8 mouse cellular contexts compared by ENCODE assay signal in the genomic region with DNA sequence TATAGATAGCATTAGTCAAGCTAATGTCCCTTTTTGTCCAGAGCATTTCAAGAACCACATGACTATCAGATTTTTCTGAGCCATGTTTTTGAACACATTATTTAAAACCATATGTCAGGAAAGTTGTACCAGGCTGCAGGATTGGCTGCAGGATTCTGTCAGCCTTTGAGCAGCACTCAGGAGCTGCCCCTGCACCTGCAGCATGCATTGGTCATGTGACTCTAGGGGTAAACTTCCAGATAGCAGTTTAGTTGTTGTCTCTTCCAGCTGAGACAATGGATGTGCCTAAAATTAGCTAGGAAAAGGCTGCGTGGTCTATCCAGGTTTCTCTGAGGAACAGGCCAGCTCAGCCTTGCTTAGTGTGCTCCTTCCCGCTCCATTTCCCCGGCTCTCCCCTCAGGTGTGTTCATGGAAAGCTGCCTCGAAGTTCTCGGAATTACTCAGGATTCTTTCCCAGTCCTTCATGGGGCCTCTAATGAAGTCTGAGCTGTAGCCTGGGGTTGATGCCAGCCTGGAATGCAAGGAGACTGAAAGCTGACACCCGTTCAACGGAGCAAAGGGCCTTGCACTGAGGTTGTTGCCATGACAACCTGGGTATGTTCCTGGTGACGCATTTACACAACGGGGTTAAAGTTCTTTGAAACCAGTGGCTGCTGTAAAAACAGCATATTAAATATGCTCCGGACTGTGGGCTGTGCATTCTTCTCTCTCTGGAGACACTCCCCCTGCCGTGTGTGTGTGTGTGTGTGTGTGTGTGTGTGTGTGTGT.
DNase-seq lines count a peak whose midpoint lies in the region; ATAC-seq and TF ChIP-seq lines count a peak whose summit lies in the region.

No protein-coding gene starts in this region.

- WGBS in limb, embryonic 13.5 days = 2% methylated on average over 11 of the region's 11 CpGs
- WGBS in midbrain, postnatal 0 days = 3% methylated on average over 11 of the region's 11 CpGs

- no peaks in the 10 kb centered on the region for H3K27me3 ChIP-seq in limb, embryonic 13.5 days
- H3K27me3 ChIP-seq in midbrain, postnatal 0 days (ENCODE audit: insufficient read depth, low read length) = no peaks in the 10 kb centered on the region

- peak; percentile 2 for DNase-seq in cerebellum, adult 11-12 months
- peak; percentile 45 to 47 for DNase-seq in cerebellum, postnatal 14 days
- DNase-seq in gastrocnemius, postnatal 14 days = peak; percentile 77
- DNase-seq in hindlimb bud, embryonic 11.5 days (ENCODE audit: extremely low spot score, low read depth, low spot score) = peak; percentile 98
- peak; percentile 84 for DNase-seq in midbrain, postnatal 0 days (ENCODE audit: low spot score)

- peak overlapping the region; percentile 49 for H3K4me2 ChIP-seq in limb, embryonic 13.5 days (replicated peaks)
- H3K4me2 ChIP-seq in midbrain, postnatal 0 days (ENCODE audit: low read depth, low read length, poor library complexity, severe bottlenecking) = peak overlapping the region; percentile 24; the same call in 1 of the 2 replicates

- ATAC-seq in cerebellum, adult (ENCODE audit: insufficient number of reproducible peaks, low FRiP score, low TSS enrichment) = no peak
- ATAC-seq in limb, embryonic 13.5 days (ENCODE audit: low FRiP score, low read depth) = peak; percentile 97
- ATAC-seq in midbrain, postnatal 0 days (ENCODE audit: low FRiP score) = peak; percentile 77
- no peak for ATAC-seq in frontal cortex, adult (ENCODE audit: low TSS enrichment)

- H3K36me3 ChIP-seq in limb, embryonic 13.5 days = no peaks in the 10 kb centered on the region
- H3K36me3 ChIP-seq in midbrain, postnatal 0 days (ENCODE audit: insufficient read depth, low read length) = no peaks in the 10 kb centered on the region

- peaks cover 40% of the 10 kb centered on the region for H3K4me1 ChIP-seq in limb, embryonic 13.5 days
- H3K4me1 ChIP-seq in midbrain, postnatal 0 days (ENCODE audit: insufficient read depth, low read length) = peaks cover 9% of the 10 kb centered on the region

- H3K4me3 ChIP-seq in limb, embryonic 13.5 days = no peak overlapping the region
- no peak overlapping the region for H3K4me3 ChIP-seq in midbrain, postnatal 0 days (ENCODE audit: low read depth, low read length)

- intact Hi-C loops in gastrocnemius, postnatal 14 days (cut with DNase I; ENCODE audit: low total_unique reads) = no loop called here

- H3K9ac ChIP-seq in limb, embryonic 13.5 days = no peak overlapping the region
- H3K9ac ChIP-seq in midbrain, postnatal 0 days (replicated peaks; ENCODE audit: low read length, poor library complexity, severe bottlenecking) = 0 out of 2 replicates have a peak overlapping the region, but pooled peaks have one; percentile 13

- TF ChIP-seq CTCF in midbrain, postnatal 0 days (IDR thresholded peaks at IDR 0.05) = no peak

- no peaks in the 10 kb centered on the region for H3K9me3 ChIP-seq in limb, embryonic 13.5 days
- no peaks in the 10 kb centered on the region for H3K9me3 ChIP-seq in midbrain, postnatal 0 days (ENCODE audit: low read length)

- H3K27ac ChIP-seq in limb, embryonic 13.5 days = peak overlapping the region; percentile 95
- H3K27ac ChIP-seq in midbrain, postnatal 0 days (ENCODE audit: low read depth, low read length) = peak overlapping the region; percentile 59

Comparison
In these comparisons a context has a peak if more than half of its experiments do, and no peak if none do; other contexts are left out.
1. DNase-seq: peak in every context shown above with its lines; median percentile 98 in hindlimb bud, embryonic 11.5 days; 84 in midbrain, postnatal 0 days; 77 in gastrocnemius, postnatal 14 days; 46 in cerebellum, postnatal 14 days; 2 in cerebellum, adult 11-12 months.
2. ATAC-seq: peak in limb, embryonic 13.5 days (single experiment) and midbrain, postnatal 0 days (single experiment); none in cerebellum, adult (single experiment) and frontal cortex, adult (single experiment).